Mouse (Mus musculus): ENCODE results near the gene Asic2. TPM values are rescaled to one million over a fixed set of nuclear protein-coding genes. Genes with fewer than 3 reads are reported as not detected.
A peak's percentile ranks its signal among the peaks of the same experiment; 100 is the strongest.

The Asic2 gene
- polyA plus RNA-seq, 1 experiment from 2014 or later = 8.7 TPM

GRCm38 (mm10) chr11:81645549-81645948 is 322.7 kb downstream of the Asic2 start:
- DNase-seq (no peak), ATAC-seq (ENCODE audit: low FRiP score, low TSS enrichment) (no peak)
- Histone ChIP-seq H3K27me3 (ENCODE audit: control insufficient read depth, insufficient read depth, low read length) (no peaks in the 10 kb centered on the region), H3K36me3 (ENCODE audit: control insufficient read depth, insufficient read depth, low read length) (no peaks in the 10 kb centered on the region), H3K4me3 (replicated peaks; ENCODE audit: low read depth, low read length) (no peak overlapping the region), H3K4me2 (ENCODE audit: low read length) (no peak overlapping the region), H3K4me1 (ENCODE audit: control insufficient read depth, insufficient read depth, low read length) (peaks cover 13% of the 10 kb centered on the region; the same call in 1 of the 2 replicates), H3K9me3 (ENCODE audit: control insufficient read depth, low read length) (no peaks in the 10 kb centered on the region), H3K27ac (replicated peaks; ENCODE audit: low read depth, low read length) (no peak overlapping the region), H3K9ac (replicated peaks; ENCODE audit: low read length) (no peak overlapping the region)
- WGBS = 93% methylated on average over 3 of the region's 3 CpGs

- no peaks in the 10 kb centered on the region for H3K36me3 ChIP-seq (ENCODE audit: control insufficient read depth, insufficient read depth, low read length)
- H3K27ac ChIP-seq (replicated peaks; ENCODE audit: low read depth, low read length) = no peak overlapping the region
- DNase-seq = no peak
- H3K9me3 ChIP-seq (ENCODE audit: control insufficient read depth, low read length) = no peaks in the 10 kb centered on the region
- no peak overlapping the region for H3K4me2 ChIP-seq (ENCODE audit: low read length)
- ATAC-seq (ENCODE audit: low FRiP score, low TSS enrichment) = no peak
- WGBS = 89% methylated on average over 9 of the region's 9 CpGs
- H3K4me3 ChIP-seq (replicated peaks; ENCODE audit: low read depth, low read length) = no peak overlapping the region
- no peaks in the 10 kb centered on the region for H3K27me3 ChIP-seq (ENCODE audit: control insufficient read depth, insufficient read depth, low read length)
- no peak overlapping the region for H3K9ac ChIP-seq (replicated peaks; ENCODE audit: low read length)
- H3K4me1 ChIP-seq (ENCODE audit: control insufficient read depth, insufficient read depth, low read length) = no peaks in the 10 kb centered on the region
Observed at GRCm38 (mm10) chr11:81636356-81636755, 331.9 kb downstream of the Asic2 start.

- Histone ChIP-seq H3K36me3 (ENCODE audit: control insufficient read depth, insufficient read depth, low read length) (no peaks in the 10 kb centered on the region), H3K27me3 (ENCODE audit: control insufficient read depth, insufficient read depth, low read length) (no peaks in the 10 kb centered on the region), H3K27ac (replicated peaks; ENCODE audit: low read depth, low read length) (peak overlapping the region; percentile 58; the same call in 1 of the 2 replicates), H3K9me3 (ENCODE audit: control insufficient read depth, low read length) (no peaks in the 10 kb centered on the region), H3K4me2 (ENCODE audit: low read length) (peak overlapping the region; percentile 49), H3K4me1 (ENCODE audit: control insufficient read depth, insufficient read depth, low read length) (no peaks in the 10 kb centered on the region), H3K9ac (replicated peaks; ENCODE audit: low read length) (peak overlapping the region; percentile 41; the same call in 1 of the 2 replicates), H3K4me3 (replicated peaks; ENCODE audit: low read depth, low read length) (peak overlapping the region; percentile 16; the same call in 1 of the 2 replicates)
- DNase-seq = peak; percentile 93
- no peak for ATAC-seq (ENCODE audit: low FRiP score, low TSS enrichment)
- WGBS = 44% methylated on average over 25 of the region's 25 CpGs
Observed at GRCm38 (mm10) chr11:81634360-81635350, 333.6 kb downstream of the Asic2 start.

- no peaks in the 10 kb centered on the region for H3K36me3 ChIP-seq (ENCODE audit: control insufficient read depth, insufficient read depth, low read length)
- H3K4me3 ChIP-seq (replicated peaks; ENCODE audit: low read depth, low read length) = no peak overlapping the region
- no peaks in the 10 kb centered on the region for H3K4me1 ChIP-seq (ENCODE audit: control insufficient read depth, insufficient read depth, low read length)
- H3K9me3 ChIP-seq (ENCODE audit: control insufficient read depth, low read length) = no peaks in the 10 kb centered on the region
- H3K27me3 ChIP-seq (ENCODE audit: control insufficient read depth, insufficient read depth, low read length) = no peaks in the 10 kb centered on the region
- peak; percentile 34 for DNase-seq
- 43% methylated on average over 4 of the region's 4 CpGs for WGBS
- ATAC-seq (ENCODE audit: low FRiP score, low TSS enrichment) = no peak
- no peak overlapping the region for H3K9ac ChIP-seq (replicated peaks; ENCODE audit: low read length)
- no peak overlapping the region for H3K27ac ChIP-seq (replicated peaks; ENCODE audit: low read depth, low read length)
- no peak overlapping the region for H3K4me2 ChIP-seq (ENCODE audit: low read length)
Observed at GRCm38 (mm10) chr11:81625199-81625598, 343.1 kb downstream of the Asic2 start.

- 78% methylated on average over 6 of the region's 6 CpGs for WGBS
- ATAC-seq (ENCODE audit: low FRiP score, low TSS enrichment) = no peak
- no peak overlapping the region for H3K4me2 ChIP-seq (ENCODE audit: low read length)
- no peaks in the 10 kb centered on the region for H3K4me1 ChIP-seq (ENCODE audit: control insufficient read depth, insufficient read depth, low read length)
- no peak overlapping the region for H3K9ac ChIP-seq (replicated peaks; ENCODE audit: low read length)
- no peaks in the 10 kb centered on the region for H3K27me3 ChIP-seq (ENCODE audit: control insufficient read depth, insufficient read depth, low read length)
- H3K9me3 ChIP-seq (ENCODE audit: control insufficient read depth, low read length) = no peaks in the 10 kb centered on the region
- H3K36me3 ChIP-seq (ENCODE audit: control insufficient read depth, insufficient read depth, low read length) = no peaks in the 10 kb centered on the region
- no peak for DNase-seq
- no peak overlapping the region for H3K4me3 ChIP-seq (replicated peaks; ENCODE audit: low read depth, low read length)
- no peak overlapping the region for H3K27ac ChIP-seq (replicated peaks; ENCODE audit: low read depth, low read length)
Observed at GRCm38 (mm10) chr11:81620516-81620915, 347.7 kb downstream of the Asic2 start.

- H3K9me3 ChIP-seq (ENCODE audit: control insufficient read depth, low read length) = no peaks in the 10 kb centered on the region
- H3K36me3 ChIP-seq (ENCODE audit: control insufficient read depth, insufficient read depth, low read length) = no peaks in the 10 kb centered on the region
- DNase-seq (no peak), ATAC-seq (ENCODE audit: low FRiP score, low TSS enrichment) (no peak)
- H3K4me1 ChIP-seq (ENCODE audit: control insufficient read depth, insufficient read depth, low read length) = peaks cover 23% of the 10 kb centered on the region
- H3K27me3 ChIP-seq (ENCODE audit: control insufficient read depth, insufficient read depth, low read length) = no peaks in the 10 kb centered on the region
- WGBS = 84% methylated on average over 8 of the region's 8 CpGs
- H3K27ac ChIP-seq (replicated peaks; ENCODE audit: low read depth, low read length) = no peak overlapping the region
- no peak overlapping the region for H3K4me2 ChIP-seq (ENCODE audit: low read length)
- no peak overlapping the region for H3K4me3 ChIP-seq (replicated peaks; ENCODE audit: low read depth, low read length)
- no peak overlapping the region for H3K9ac ChIP-seq (replicated peaks; ENCODE audit: low read length)
Observed at GRCm38 (mm10) chr11:81616437-81616836, 351.8 kb downstream of the Asic2 start.

GRCm38 (mm10) chr11:81613869-81614620 is 354.2 kb downstream of the Asic2 start:
- DNase-seq (no peak), ATAC-seq (ENCODE audit: low FRiP score, low TSS enrichment) (no peak)
- H3K27me3 ChIP-seq (ENCODE audit: control insufficient read depth, insufficient read depth, low read length) = no peaks in the 10 kb centered on the region
- H3K27ac ChIP-seq (replicated peaks; ENCODE audit: low read depth, low read length) = peak overlapping the region; percentile 91; the same call in 1 of the 2 replicates
- H3K4me1 ChIP-seq (ENCODE audit: control insufficient read depth, insufficient read depth, low read length) = peaks cover 23% of the 10 kb centered on the region
- H3K9me3 ChIP-seq (ENCODE audit: control insufficient read depth, low read length) = no peaks in the 10 kb centered on the region; the same call in 1 of the 2 replicates
- peak overlapping the region; percentile 49 for H3K4me2 ChIP-seq (ENCODE audit: low read length)
- WGBS = 33% methylated on average over 10 of the region's 10 CpGs
- 0 out of 2 replicates have a peak overlapping the region, but pooled peaks have one; percentile 20 for H3K4me3 ChIP-seq (replicated peaks; ENCODE audit: low read depth, low read length)
- H3K9ac ChIP-seq (replicated peaks; ENCODE audit: low read length) = no peak overlapping the region; the same call in 1 of the 2 replicates
- no peaks in the 10 kb centered on the region for H3K36me3 ChIP-seq (ENCODE audit: control insufficient read depth, insufficient read depth, low read length)

- ATAC-seq (ENCODE audit: low FRiP score, low TSS enrichment) (peak; percentile 85), DNase-seq (peak; percentile 97)
- Histone ChIP-seq H3K4me3 (replicated peaks; ENCODE audit: low read depth, low read length) (peak overlapping the region; percentile 20), H3K9ac (replicated peaks; ENCODE audit: low read length) (peak overlapping the region; percentile 2; the same call in 1 of the 2 replicates), H3K27me3 (ENCODE audit: control insufficient read depth, insufficient read depth, low read length) (no peaks in the 10 kb centered on the region), H3K9me3 (ENCODE audit: control insufficient read depth, low read length) (no peaks in the 10 kb centered on the region; the same call in 1 of the 2 replicates), H3K36me3 (ENCODE audit: control insufficient read depth, insufficient read depth, low read length) (no peaks in the 10 kb centered on the region), H3K4me1 (ENCODE audit: control insufficient read depth, insufficient read depth, low read length) (peaks cover 23% of the 10 kb centered on the region), H3K27ac (replicated peaks; ENCODE audit: low read depth, low read length) (peak overlapping the region; percentile 91), H3K4me2 (ENCODE audit: low read length) (peak overlapping the region; percentile 49)
- WGBS = under 1% methylated on average over 17 of the region's 17 CpGs
Observed at GRCm38 (mm10) chr11:81612798-81613540, 355.3 kb downstream of the Asic2 start.
